Mouse (Mus musculus): ENCODE measurements around the gene Fbxo48. TPM values are rescaled to one million over a fixed set of nuclear protein-coding genes. Genes with fewer than 3 reads are reported as not detected.

Fbxo48 gene
- total and polyA plus RNA-seq, 3 experiments: 0.18 to 0.37 (median 0.30) TPM

- intact Hi-C loops (cut with DNase I): no loop called here
Measured at GRCm38 (mm10) chr11:16973086-16973485, 21.9 kb downstream of the Fbxo48 start.

GRCm38 (mm10) chr11:16976937-16977336, 25.8 kb downstream of the Fbxo48 start:
- 0 out of 2 replicates have a peak, but pooled peaks cover 2% of the 10 kb centered on the region for H3K36me3 ChIP-seq (ENCODE audit: control insufficient read depth, insufficient read depth, low read length)
- intact Hi-C loops (cut with DNase I): no loop called here
- H3K9ac ChIP-seq (ENCODE audit: low read depth, low read length): no peak overlapping the region
- H3K27me3 ChIP-seq (ENCODE audit: control insufficient read depth, insufficient read depth, low read length): no peaks in the 10 kb centered on the region
- H3K79me2 ChIP-seq (replicated peaks; ENCODE audit: control insufficient read depth, insufficient read depth, low read length): no peaks in the 10 kb centered on the region
- H3K27ac ChIP-seq: no peak overlapping the region; the same call in 1 of the 2 replicates
- H3K4me3 ChIP-seq: no peak overlapping the region
- TF ChIP-seq POLR2A (IDR thresholded peaks at IDR 0.05; ENCODE audit: insufficient read depth, low read depth, low read length): no peak
- no peak for TF ChIP-seq EP300 (IDR thresholded peaks at IDR 0.05; ENCODE audit: insufficient read depth, low read depth, low read length)
- no peak for TF ChIP-seq CTCF (IDR thresholded peaks at IDR 0.05)
- 21% methylated on average over 4 of the region's 4 CpGs for WGBS
- H3K4me1 ChIP-seq (ENCODE audit: control insufficient read depth, insufficient read depth, low read length): peaks cover 2% of the 10 kb centered on the region; the same call in 1 of the 2 replicates
- DNase-seq: peak in 1 of 2 experiments; percentile 26

More at GRCm38 (mm10) chr11:16973086-16973485, 21.9 kb downstream of the Fbxo48 start:
- peaks cover 2% of the 10 kb centered on the region; the same call in 1 of the 2 replicates for H3K4me1 ChIP-seq (ENCODE audit: control insufficient read depth, insufficient read depth, low read length)
- no peak overlapping the region for H3K9ac ChIP-seq (ENCODE audit: low read depth, low read length)
- no peak overlapping the region for H3K27ac ChIP-seq
- H3K4me3 ChIP-seq: no peak overlapping the region
- H3K36me3 ChIP-seq (ENCODE audit: control insufficient read depth, insufficient read depth, low read length): 0 out of 2 replicates have a peak, but pooled peaks cover 2% of the 10 kb centered on the region
- H3K79me2 ChIP-seq (replicated peaks; ENCODE audit: control insufficient read depth, insufficient read depth, low read length): no peaks in the 10 kb centered on the region
- 85% methylated on average over 1 of the region's 1 CpGs for WGBS
- no peaks in the 10 kb centered on the region for H3K27me3 ChIP-seq (ENCODE audit: control insufficient read depth, insufficient read depth, low read length)
- no peak for DNase-seq
- TF ChIP-seq POLR2A (IDR thresholded peaks at IDR 0.05; ENCODE audit: insufficient read depth, low read depth, low read length) (no peak), CTCF (IDR thresholded peaks at IDR 0.05) (no peak), EP300 (IDR thresholded peaks at IDR 0.05; ENCODE audit: insufficient read depth, low read depth, low read length) (no peak)

- H3K4me3 ChIP-seq: no peak overlapping the region
- 0 out of 2 replicates have a peak, but pooled peaks cover 2% of the 10 kb centered on the region for H3K36me3 ChIP-seq (ENCODE audit: control insufficient read depth, insufficient read depth, low read length)
- peaks cover 2% of the 10 kb centered on the region; the same call in 1 of the 2 replicates for H3K4me1 ChIP-seq (ENCODE audit: control insufficient read depth, insufficient read depth, low read length)
- intact Hi-C loops (cut with DNase I): no loop called here
- peak in 1 of 2 experiments; percentile 11 for DNase-seq
- H3K9ac ChIP-seq (ENCODE audit: low read depth, low read length): no peak overlapping the region
- no peaks in the 10 kb centered on the region for H3K27me3 ChIP-seq (ENCODE audit: control insufficient read depth, insufficient read depth, low read length)
- H3K79me2 ChIP-seq (replicated peaks; ENCODE audit: control insufficient read depth, insufficient read depth, low read length): no peaks in the 10 kb centered on the region
- peak overlapping the region; percentile 31; the same call in 1 of the 2 replicates for H3K27ac ChIP-seq
- TF ChIP-seq CTCF (IDR thresholded peaks at IDR 0.05) (no peak), POLR2A (IDR thresholded peaks at IDR 0.05; ENCODE audit: insufficient read depth, low read depth, low read length) (no peak), EP300 (IDR thresholded peaks at IDR 0.05; ENCODE audit: insufficient read depth, low read depth, low read length) (no peak)
- WGBS: 47% methylated on average over 2 of the region's 2 CpGs
Measured at GRCm38 (mm10) chr11:16977611-16978010, 26.4 kb downstream of the Fbxo48 start.

GRCm38 (mm10) chr11:16978161-16978707, 27.1 kb downstream of the Fbxo48 start:
- Histone ChIP-seq H3K4me3 (no peak overlapping the region), H3K4me1 (ENCODE audit: control insufficient read depth, insufficient read depth, low read length) (peaks cover 2% of the 10 kb centered on the region; the same call in 1 of the 2 replicates), H3K27me3 (ENCODE audit: control insufficient read depth, insufficient read depth, low read length) (no peaks in the 10 kb centered on the region), H3K27ac (no peak overlapping the region; the same call in 1 of the 2 replicates), H3K79me2 (replicated peaks; ENCODE audit: control insufficient read depth, insufficient read depth, low read length) (no peaks in the 10 kb centered on the region), H3K9ac (ENCODE audit: low read depth, low read length) (no peak overlapping the region), H3K36me3 (ENCODE audit: control insufficient read depth, insufficient read depth, low read length) (0 out of 2 replicates have a peak, but pooled peaks cover 2% of the 10 kb centered on the region)
- intact Hi-C loops (cut with DNase I): no loop called here
- 75% methylated on average over 5 of the region's 5 CpGs for WGBS
- TF ChIP-seq POLR2A (IDR thresholded peaks at IDR 0.05; ENCODE audit: insufficient read depth, low read depth, low read length) (no peak), CTCF (IDR thresholded peaks at IDR 0.05) (no peak), EP300 (IDR thresholded peaks at IDR 0.05; ENCODE audit: insufficient read depth, low read depth, low read length) (no peak)
- DNase-seq: peak in 1 of 2 experiments; percentile 10

- TF ChIP-seq EP300 (IDR thresholded peaks at IDR 0.05; ENCODE audit: insufficient read depth, low read depth, low read length): no peak
- TF ChIP-seq CTCF (IDR thresholded peaks at IDR 0.05): no peak
- TF ChIP-seq POLR2A (IDR thresholded peaks at IDR 0.05; ENCODE audit: insufficient read depth, low read depth, low read length): no peak
- intact Hi-C loops (cut with DNase I): no loop called here
- WGBS: 71% methylated on average over 7 of the region's 7 CpGs
Measured at GRCm38 (mm10) chr11:16986550-16987187, 35.5 kb downstream of the Fbxo48 start.

More at GRCm38 (mm10) chr11:16986550-16987187, 35.5 kb downstream of the Fbxo48 start:
- Histone ChIP-seq H3K27ac (no peak overlapping the region), H3K27me3 (ENCODE audit: control insufficient read depth, insufficient read depth, low read length) (no peaks in the 10 kb centered on the region), H3K9ac (ENCODE audit: low read depth, low read length) (no peak overlapping the region), H3K4me3 (no peak overlapping the region), H3K36me3 (ENCODE audit: control insufficient read depth, insufficient read depth, low read length) (no peaks in the 10 kb centered on the region), H3K79me2 (replicated peaks; ENCODE audit: control insufficient read depth, insufficient read depth, low read length) (no peaks in the 10 kb centered on the region), H3K4me1 (ENCODE audit: control insufficient read depth, insufficient read depth, low read length) (no peaks in the 10 kb centered on the region)
- no peak for DNase-seq

Data from heart, adult 2 months (tissue).